Mouse (Mus musculus) myocyte (in vitro differentiated cells): ENCODE measurements around the gene Ptprd. TPM values are rescaled to one million over a fixed set of nuclear protein-coding genes. Genes with fewer than 3 reads are reported as not detected.
"Not testable (repeated sequence)": the region's sequence is repeated elsewhere in the genome, so short reads cannot be mapped to it uniquely, and the experiment has no call there.

Source experiments
- H3K27me3 ChIP-seq: one replicate; pipeline ENCODE4 v1.6.1; 2011; ENCODE audit not compliant: control insufficient read depth, insufficient read depth, insufficient read length
- H3K36me3 ChIP-seq: one replicate; pipeline ENCODE4 v1.6.1; 2011; ENCODE audit not compliant: control insufficient read depth, insufficient read depth
- H3K4me2 ChIP-seq: one replicate; pipeline ENCODE4 v1.6.1; 2011; ENCODE audit warnings: low read depth, control low read depth
- H3K4me3 ChIP-seq: one replicate; pipeline ENCODE4 v1.5.1; 2011; ENCODE audit warnings: mild to moderate bottlenecking, control low read depth, moderate library complexity
- H3K79me2 ChIP-seq: one replicate; pipeline ENCODE4 v1.6.1; 2011; ENCODE audit not compliant: control insufficient read depth, insufficient read depth
- H3ac ChIP-seq: one replicate; pipeline ENCODE4 v1.6.1; 2011; ENCODE audit not compliant: control insufficient read depth, insufficient read length
- CEBPB ChIP-seq: IDR thresholded peaks from 2 replicates; pipeline ENCODE4 v1.6.1; 2011; ENCODE audit warnings: mild to moderate bottlenecking, moderate library complexity; ENCODE audit not compliant: poor library complexity, insufficient read depth, severe bottlenecking
- E2F4 ChIP-seq: IDR thresholded peaks from one replicate; pipeline ENCODE4 v1.6.1; 2011; ENCODE audit warnings: mild to moderate bottlenecking, control low read depth, moderate library complexity; ENCODE audit not compliant: insufficient read depth
- MAX ChIP-seq: IDR thresholded peaks from one replicate; pipeline ENCODE4 v1.6.1; 2011; ENCODE audit warnings: low read depth, mild to moderate bottlenecking, control low read depth
- MYOD1 ChIP-seq, 3 experiments: IDR thresholded peaks; one replicate each; pipeline ENCODE4 v1.6.1; 2011; ENCODE audit warnings: control low read depth in 2 of 3, low read depth in 2 of 3, mild to moderate bottlenecking in 2 of 3, moderate library complexity in 1 of 3; ENCODE audit not compliant: insufficient read length in 2 of 3, control insufficient read depth in 1 of 3
- MYOG ChIP-seq, 3 experiments: IDR thresholded peaks; one replicate each; pipeline ENCODE4 v1.6.1; 2011; ENCODE audit warnings: control low read depth in 2 of 3, low read depth in 2 of 3, mild to moderate bottlenecking in 2 of 3; ENCODE audit not compliant: insufficient read length in 2 of 3, control insufficient read depth in 1 of 3, insufficient read depth in 1 of 3
- POLR2A ChIP-seq: IDR thresholded peaks from one replicate; pipeline ENCODE4 v1.6.1; 2011; ENCODE audit warnings: low read depth, mild to moderate bottlenecking, control low read depth, moderate library complexity; ENCODE audit not compliant: insufficient read length
- POLR2AphosphoS2 ChIP-seq: IDR thresholded peaks from one replicate; pipeline ENCODE4 v1.6.1; 2011; ENCODE audit warnings: low read depth, control low read depth; ENCODE audit not compliant: insufficient read length
- REST ChIP-seq: IDR thresholded peaks from one replicate; pipeline ENCODE4 v1.6.1; 2011; ENCODE audit warnings: mild to moderate bottlenecking, control low read depth, moderate library complexity; ENCODE audit not compliant: insufficient read depth, insufficient read length
- SRF ChIP-seq: IDR thresholded peaks from one replicate; pipeline ENCODE4 v1.6.1; 2011; ENCODE audit warnings: low read depth; ENCODE audit not compliant: control insufficient read depth, insufficient read length
- TCF12 ChIP-seq: IDR thresholded peaks from one replicate; pipeline ENCODE4 v1.6.1; 2011; ENCODE audit warnings: mild to moderate bottlenecking, control low read depth; ENCODE audit not compliant: poor library complexity, insufficient read depth, severe bottlenecking
- TCF3 ChIP-seq: IDR thresholded peaks from one replicate; pipeline ENCODE4 v1.6.1; 2011; ENCODE audit warnings: low read depth, control low read depth; ENCODE audit not compliant: insufficient read length
- USF1 ChIP-seq: IDR thresholded peaks from one replicate; pipeline ENCODE4 v1.6.1; 2011; ENCODE audit warnings: low read depth, mild to moderate bottlenecking, control low read depth, moderate library complexity
- polyA plus RNA-seq: library from polyadenylated mRNA; unstranded; fragments of >200 nt; fragmentation: generic; extraction: Trizol; gene quantifications from one replicate; pipeline ENCODE4 v1.2.1, GENCODE M21; 2012; ENCODE audit warnings: missing spikeins

Gene Ptprd
- polyA plus RNA-seq, 1 experiment, result 2.9 TPM

- no peak overlapping the region for H3K4me3 ChIP-seq
- H3K36me3 ChIP-seq, result no peaks in the 10 kb centered on the region
- no peak overlapping the region for H3ac ChIP-seq
- no peak for TF ChIP-seq CEBPB
- no peak for TF ChIP-seq MYOG (IDR thresholded peaks at IDR 0.05; ENCODE audit: control insufficient read depth in 1 of 3, insufficient read depth in 1 of 3, insufficient read length in 2 of 3, low read depth in 2 of 3)
- TF ChIP-seq MAX, result no peak
- no peak for TF ChIP-seq E2F4
- no peak for TF ChIP-seq USF1
- no peak for TF ChIP-seq POLR2AphosphoS2
- TF ChIP-seq SRF, result no peak
- no peak for TF ChIP-seq POLR2A
- TF ChIP-seq TCF3, result no peak
- TF ChIP-seq TCF12, result no peak
- TF ChIP-seq MYOD1 (IDR thresholded peaks at IDR 0.05; ENCODE audit: control insufficient read depth in 1 of 3, insufficient read length in 2 of 3, low read depth in 2 of 3), result no peak
- no peak for TF ChIP-seq REST
- no peaks in the 10 kb centered on the region for H3K79me2 ChIP-seq
- peak overlapping the region; percentile 24 for H3K4me2 ChIP-seq
- H3K27me3 ChIP-seq, result no peaks in the 10 kb centered on the region
Measured at GRCm38 (mm10) chr4:76056836-76057235, 2154.9 kb downstream of the Ptprd start.

GRCm38 (mm10) chr4:76045650-76046049 lies 2166.1 kb downstream of the Ptprd start:
- H3K79me2 ChIP-seq, result no peaks in the 10 kb centered on the region
- TF ChIP-seq TCF12, result no peak
- no peak for TF ChIP-seq POLR2AphosphoS2
- no peak for TF ChIP-seq E2F4
- TF ChIP-seq TCF3, result no peak
- no peak for TF ChIP-seq POLR2A
- TF ChIP-seq SRF, result no peak
- TF ChIP-seq CEBPB, result no peak
- no peaks in the 10 kb centered on the region for H3K27me3 ChIP-seq
- no peak overlapping the region for H3K4me3 ChIP-seq
- H3ac ChIP-seq, result no peak overlapping the region
- no peak overlapping the region for H3K4me2 ChIP-seq
- H3K36me3 ChIP-seq, result no peaks in the 10 kb centered on the region

- no peaks in the 10 kb centered on the region for H3K27me3 ChIP-seq
- TF ChIP-seq MYOG (IDR thresholded peaks at IDR 0.05; ENCODE audit: control insufficient read depth in 1 of 3, insufficient read depth in 1 of 3, insufficient read length in 2 of 3, low read depth in 2 of 3) (no peak), POLR2A (no peak), CEBPB (no peak), MYOD1 (IDR thresholded peaks at IDR 0.05; ENCODE audit: control insufficient read depth in 1 of 3, insufficient read length in 2 of 3, low read depth in 2 of 3) (no peak), SRF (no peak), REST (no peak), E2F4 (no peak), MAX (no peak), POLR2AphosphoS2 (no peak), TCF12 (no peak), USF1 (no peak), TCF3 (no peak)
- no peak overlapping the region for H3ac ChIP-seq
- H3K4me3 ChIP-seq, result no peak overlapping the region
- no peak overlapping the region for H3K4me2 ChIP-seq
- H3K79me2 ChIP-seq, result no peaks in the 10 kb centered on the region
- no peaks in the 10 kb centered on the region for H3K36me3 ChIP-seq
Measured at GRCm38 (mm10) chr4:76044802-76045201, 2167.0 kb downstream of the Ptprd start.

- H3ac ChIP-seq, H3K4me3 ChIP-seq, H3K79me2 ChIP-seq, H3K36me3 ChIP-seq, H3K4me2 ChIP-seq, H3K27me3 ChIP-seq: not testable (repeated sequence)
Measured at GRCm38 (mm10) chr4:76037178-76037577, 2174.6 kb downstream of the Ptprd start.

GRCm38 (mm10) chr4:76025571-76026325 lies 2186.0 kb downstream of the Ptprd start:
- Histone ChIP-seq H3ac (no peak overlapping the region), H3K27me3 (no peaks in the 10 kb centered on the region), H3K79me2 (no peaks in the 10 kb centered on the region), H3K36me3 (no peaks in the 10 kb centered on the region), H3K4me2 (no peak overlapping the region), H3K4me3 (no peak overlapping the region)
- TF ChIP-seq MYOG (IDR thresholded peaks at IDR 0.05; ENCODE audit: control insufficient read depth in 1 of 3, insufficient read depth in 1 of 3, insufficient read length in 2 of 3, low read depth in 2 of 3), result no peak
- TF ChIP-seq MYOD1 (IDR thresholded peaks at IDR 0.05; ENCODE audit: control insufficient read depth in 1 of 3, insufficient read length in 2 of 3, low read depth in 2 of 3), result no peak
- TF ChIP-seq MAX, result no peak
- TF ChIP-seq USF1, result no peak
- no peak for TF ChIP-seq REST
- no peak for TF ChIP-seq SRF
